Mouse (Mus musculus): Measurements from ENCODE around the gene Rai14.

The Rai14 gene

DNA sequence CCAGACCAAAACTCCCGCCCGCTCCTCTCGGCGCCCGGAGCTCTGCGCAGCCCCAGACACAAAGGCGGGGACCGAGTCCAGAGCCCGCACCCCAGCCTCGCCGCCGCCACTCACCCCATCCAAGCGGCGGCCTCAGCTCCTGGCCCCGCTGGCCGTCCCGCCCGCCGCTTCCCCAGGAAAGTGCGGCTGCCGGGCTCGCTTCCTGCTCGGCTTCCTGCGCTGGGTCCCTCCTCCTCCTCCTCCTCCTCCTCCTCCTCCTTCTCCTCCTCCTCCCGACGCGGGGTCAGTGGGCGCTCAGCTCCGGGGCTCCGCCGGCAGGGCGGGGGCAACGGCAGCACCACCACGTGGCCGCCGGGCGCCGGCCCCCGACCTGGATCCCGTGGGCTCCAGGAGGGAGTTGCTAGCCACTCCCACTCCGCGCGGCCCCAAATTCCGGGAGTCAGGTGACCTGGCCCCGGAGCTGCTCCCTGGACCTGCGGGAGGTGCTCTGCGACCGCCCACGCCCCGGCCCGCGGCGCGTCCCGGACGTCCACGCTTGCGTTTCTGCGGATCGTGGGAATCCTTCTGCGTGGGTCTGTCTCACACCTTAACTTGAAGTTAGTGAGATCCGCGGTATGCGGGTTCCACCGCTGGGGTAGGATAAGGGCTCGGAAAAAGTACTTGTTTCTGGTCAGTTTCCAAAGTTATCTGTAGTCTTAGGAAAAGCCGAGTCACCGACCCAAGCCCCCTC lies at the start of gene Rai14:
Gene Rai14 (minus strand): TSS at position 216 of the 730 bp plus-strand sequence.
- peak in 1 of 2 experiments; percentile 31 for DNase-seq (ENCODE audit: low spot score in 2 of 2)

- no peak for DNase-seq (ENCODE audit: low spot score in 2 of 2)
These were observed 47.0 kb upstream of the Rai14 start for GRCm38 (mm10) chr15:10761441-10761840.

DNA sequence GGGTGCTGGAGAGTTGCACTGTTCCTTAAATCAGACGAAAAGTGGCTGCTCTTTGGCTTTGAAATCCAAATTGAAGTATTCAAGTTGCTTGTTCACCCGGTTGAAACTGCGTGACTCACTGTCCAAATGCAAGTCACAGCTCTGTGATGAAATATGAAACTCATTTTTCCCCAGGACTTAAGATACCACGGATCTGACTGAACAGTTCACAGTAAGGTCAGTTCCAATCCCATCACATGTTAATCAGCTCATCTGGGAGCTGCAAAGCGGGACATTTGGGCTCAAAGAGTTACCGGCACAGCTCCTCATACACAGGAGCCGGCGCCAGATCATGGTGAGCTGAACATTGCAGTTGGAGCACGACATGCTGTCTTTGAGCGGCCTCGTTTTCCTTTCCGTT lies 45.6 kb upstream of the Rai14 start:
- no peak for DNase-seq (ENCODE audit: low spot score in 2 of 2)

DNA sequence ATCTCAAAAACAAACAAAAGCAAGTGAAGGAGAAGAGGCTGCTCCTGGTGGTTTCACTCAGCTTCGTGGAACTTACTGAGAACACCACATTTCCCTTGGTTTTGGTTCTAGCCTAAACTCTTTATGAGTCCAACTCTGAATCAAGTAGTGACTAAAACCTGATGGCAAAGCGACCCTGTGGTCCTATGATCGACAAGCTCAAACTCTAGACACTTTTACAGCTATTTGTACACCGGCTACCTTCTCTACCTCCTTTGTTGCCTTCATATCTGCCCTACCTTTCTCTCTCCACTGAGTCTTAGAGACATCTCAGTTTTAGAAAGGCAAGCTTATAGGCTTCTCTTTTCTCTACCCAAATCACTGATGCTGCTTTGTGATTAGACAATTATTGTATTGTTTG lies 45.0 kb upstream of the Rai14 start:
- DNase-seq (ENCODE audit: low spot score in 2 of 2) = no peak

DNA sequence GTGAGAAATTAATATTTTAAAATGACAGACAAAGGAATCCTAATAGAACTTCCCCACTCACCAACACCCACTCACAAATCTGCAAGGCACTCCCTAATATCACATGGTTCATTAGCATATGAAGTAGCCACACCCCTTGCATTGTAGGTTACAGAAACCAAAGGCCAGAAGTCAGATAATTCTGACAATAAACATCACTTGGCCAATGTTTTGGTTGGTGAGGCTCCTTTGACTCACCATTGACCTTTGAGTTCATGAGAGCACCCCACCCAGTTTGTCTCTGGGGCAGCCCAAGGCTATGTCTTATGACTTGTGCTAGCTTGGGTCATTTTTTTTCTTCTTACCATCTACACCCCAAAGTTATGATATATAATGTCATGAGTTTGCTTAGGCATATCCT lies 44.4 kb upstream of the Rai14 start:
- no peak for DNase-seq (ENCODE audit: low spot score in 2 of 2)

DNA sequence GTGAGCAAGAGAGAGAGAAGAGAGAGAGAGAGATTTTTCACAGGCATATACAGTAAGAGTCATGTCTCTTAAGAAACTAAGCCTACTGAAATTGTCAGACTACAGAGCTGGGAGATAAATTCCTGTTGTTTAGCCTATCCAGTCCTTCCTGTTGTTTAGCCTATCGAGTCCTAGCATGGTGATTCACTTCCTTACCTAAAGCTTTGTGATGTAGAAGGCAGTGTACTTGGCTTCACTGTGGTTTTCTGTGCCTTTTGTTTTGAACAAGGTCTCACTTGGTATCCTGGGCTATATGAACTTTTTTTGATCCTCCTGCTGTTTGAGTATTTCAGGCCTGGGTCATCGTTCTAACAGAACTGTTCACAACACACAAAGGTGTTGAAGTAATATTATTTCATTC lies 36.7 kb upstream of the Rai14 start:
- DNase-seq (ENCODE audit: low spot score in 2 of 2) = no peak

- DNase-seq (ENCODE audit: low spot score in 2 of 2) = peak; percentile 35 to 42
These were observed 35.9 kb upstream of the Rai14 start for GRCm38 (mm10) chr15:10750339-10750738.

GRCm38 (mm10) chr15:10749678-10750077 lies 35.3 kb upstream of the Rai14 start:
- no peak for DNase-seq (ENCODE audit: low spot score in 2 of 2)

DNA sequence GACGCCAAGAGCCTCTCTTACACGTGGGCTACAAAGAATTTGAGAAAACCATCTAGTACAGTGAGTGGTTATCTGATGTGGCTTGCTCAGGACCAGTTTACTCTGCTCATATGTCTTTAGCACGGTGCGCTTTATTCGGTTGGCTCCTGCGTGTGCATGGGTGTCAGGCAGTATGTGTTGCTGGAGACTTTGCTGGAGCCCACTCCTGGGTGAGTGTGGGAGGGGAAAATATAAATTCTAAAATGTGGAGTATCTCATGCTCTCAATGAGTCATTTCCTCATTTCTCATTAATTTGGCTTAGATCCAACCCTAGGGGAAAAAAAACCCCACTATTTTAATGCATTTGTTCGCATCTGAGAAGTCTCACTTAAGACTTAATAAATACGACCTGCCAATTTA lies 33.2 kb upstream of the Rai14 start:
- peak in 1 of 2 experiments; percentile 35 for DNase-seq (ENCODE audit: low spot score in 2 of 2)

- DNase-seq (ENCODE audit: low spot score in 2 of 2) = no peak
These were observed 32.8 kb upstream of the Rai14 start for GRCm38 (mm10) chr15:10747226-10747625.

- DNase-seq (ENCODE audit: low spot score in 2 of 2) = no peak
These were observed 32.1 kb upstream of the Rai14 start for GRCm38 (mm10) chr15:10746303-10747051.

DNA sequence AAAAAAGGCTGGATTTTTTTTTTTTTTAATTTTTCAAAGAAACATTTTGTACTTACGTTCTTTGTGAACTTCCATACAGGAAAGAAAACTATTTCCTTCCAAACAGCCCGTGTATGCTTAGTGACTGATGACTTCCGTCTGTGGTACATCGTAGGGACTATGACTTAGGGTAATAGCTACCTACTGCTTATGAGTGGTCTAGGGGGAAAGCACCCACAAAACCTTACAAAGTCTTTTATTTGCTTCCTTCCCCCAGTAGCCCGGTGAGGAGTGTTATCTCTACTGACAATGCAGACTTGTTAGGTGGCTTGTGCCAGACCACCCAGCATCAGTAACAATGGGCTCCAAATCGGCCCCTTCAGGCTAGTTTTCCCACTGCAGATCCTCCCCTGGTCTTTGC lies 28.0 kb upstream of the Rai14 start:
- DNase-seq (ENCODE audit: low spot score in 2 of 2) = no peak

DNA sequence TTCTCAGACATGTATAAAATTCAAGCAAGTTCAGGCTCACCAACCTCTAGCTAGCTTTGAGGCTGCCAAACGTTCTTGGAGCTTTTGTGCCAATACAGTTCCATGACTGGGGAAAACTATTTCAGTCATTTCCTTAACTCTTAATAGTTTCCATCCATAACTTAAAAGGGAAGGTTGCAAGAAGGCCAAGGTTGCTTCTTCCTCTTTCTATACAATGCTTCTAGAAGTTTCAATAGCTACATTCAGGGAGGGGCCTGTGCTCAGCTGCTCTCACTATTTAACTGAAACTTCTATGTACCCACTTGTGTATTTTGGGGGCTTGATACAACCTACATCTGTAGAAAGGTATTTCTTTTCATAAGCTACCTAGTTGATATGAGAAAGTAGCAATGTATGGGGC lies 24.9 kb upstream of the Rai14 start:
- no peak for DNase-seq (ENCODE audit: low spot score in 2 of 2)

- no peak for DNase-seq (ENCODE audit: low spot score in 2 of 2)
These were observed 24.1 kb upstream of the Rai14 start for GRCm38 (mm10) chr15:10738354-10739142.

DNA sequence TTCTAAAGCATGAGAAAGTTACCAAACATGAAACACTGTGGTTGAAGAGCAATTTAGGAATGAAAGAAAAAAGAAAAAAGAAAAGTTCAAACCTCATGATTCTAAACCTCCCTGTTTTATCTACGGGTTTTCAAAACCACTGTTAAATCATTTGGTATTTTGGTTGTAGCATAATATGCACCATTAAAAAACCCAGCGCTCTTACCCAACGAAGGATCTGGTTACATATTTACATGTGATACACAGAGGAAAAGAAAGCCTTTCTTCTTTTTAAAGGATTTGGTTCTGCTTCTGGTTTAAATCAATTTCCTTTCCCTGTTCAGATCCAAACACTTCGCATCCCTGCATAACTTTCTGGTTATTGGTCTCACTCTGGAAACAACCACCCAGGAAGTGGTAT lies 21.5 kb upstream of the Rai14 start:
- no peak for DNase-seq (ENCODE audit: low spot score in 2 of 2)

GRCm38 (mm10) chr15:10735216-10735615 lies 20.8 kb upstream of the Rai14 start:
- DNase-seq (ENCODE audit: low spot score in 2 of 2) = no peak

- DNase-seq (ENCODE audit: low spot score in 2 of 2) = no peak
These were observed 17.0 kb upstream of the Rai14 start for GRCm38 (mm10) chr15:10731398-10731797.

DNA sequence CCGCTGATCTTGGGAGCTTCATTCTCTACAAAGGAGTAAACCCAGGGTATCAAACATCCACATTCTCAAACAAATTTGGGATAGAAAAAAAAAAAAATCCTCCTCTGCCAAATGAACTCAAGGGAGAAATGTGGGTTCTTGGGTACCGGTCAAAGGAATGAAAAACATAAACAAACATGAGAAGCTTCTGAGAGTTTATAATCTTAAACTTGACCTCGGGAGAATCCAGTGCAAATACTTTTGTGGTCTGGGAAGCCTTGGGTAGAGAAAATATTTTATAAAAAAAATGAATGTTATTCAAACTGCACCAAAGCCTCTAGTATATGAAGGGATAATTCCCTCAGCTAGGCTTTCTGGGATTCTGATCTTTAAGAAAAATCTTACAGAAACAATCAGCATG lies 11.8 kb upstream of the Rai14 start:
- DNase-seq (ENCODE audit: low spot score in 2 of 2) = no peak

DNA sequence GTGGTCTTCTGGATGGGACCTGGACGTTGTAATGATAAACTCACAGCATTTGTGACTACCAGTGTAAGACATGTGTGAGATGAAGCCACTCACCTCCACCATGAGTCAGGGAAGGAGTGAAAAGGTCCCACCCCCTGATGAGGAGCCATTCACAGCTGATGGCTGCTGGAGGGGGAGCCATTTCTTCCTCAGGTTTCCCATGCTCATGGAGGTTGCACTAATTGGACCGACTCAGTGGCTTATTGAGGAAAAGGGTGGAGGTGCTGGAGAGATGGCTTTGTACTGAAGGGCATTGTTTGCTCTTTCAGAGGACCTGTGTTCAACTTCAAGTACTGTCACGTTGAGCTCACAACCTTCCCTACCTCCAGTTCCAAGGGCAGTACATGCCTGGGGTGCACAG lies 10.4 kb upstream of the Rai14 start:
- DNase-seq (ENCODE audit: low spot score in 2 of 2) = no peak

GRCm38 (mm10) chr15:10723507-10723906 lies 9.1 kb upstream of the Rai14 start:
- DNase-seq (ENCODE audit: low spot score in 2 of 2) = no peak

GRCm38 (mm10) chr15:10722629-10723339 lies 8.4 kb upstream of the Rai14 start:
- DNase-seq (ENCODE audit: low spot score in 2 of 2) = no peak

DNA sequence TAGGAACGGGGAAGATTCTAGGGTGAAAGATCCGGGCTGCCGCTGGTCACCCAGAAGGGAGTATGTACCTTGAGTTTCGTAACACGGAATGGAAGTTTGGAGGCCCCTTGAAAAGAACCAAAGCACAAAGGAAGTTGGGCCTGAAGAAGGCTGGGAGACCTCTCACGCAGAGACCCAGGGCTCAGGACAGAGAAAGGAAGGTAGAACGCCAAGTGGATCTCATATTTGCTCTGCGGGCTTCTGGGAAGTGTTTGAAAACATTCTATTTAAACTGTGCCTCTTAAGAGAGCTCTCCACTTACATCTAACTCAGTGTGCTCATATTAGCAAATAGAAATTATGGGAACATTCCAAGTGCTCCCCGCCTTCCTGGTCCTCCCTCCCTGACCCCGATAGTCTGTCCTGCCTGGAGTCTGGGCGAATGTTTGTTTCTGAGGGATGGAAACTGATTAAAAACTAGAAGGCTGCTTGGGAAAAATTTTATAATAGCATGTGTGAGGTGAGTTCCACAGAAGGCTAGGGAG lies 6.9 kb upstream of the Rai14 start:
- no peak for DNase-seq (ENCODE audit: low spot score in 2 of 2)
